Mouse (Mus musculus) kidney, embryonic 14.5 days (tissue): Measurements from ENCODE around the gene Klf2. TPM values are rescaled to one million over a fixed set of nuclear protein-coding genes. Genes with fewer than 3 reads are reported as not detected.

Experiments used
- ATAC-seq: fragments of 200-750 bp; cut with Nextera tagmentation; 2 replicates; pipeline ENCODE4 v1.8.0; 2017; ENCODE audit warnings: moderate number of reproducible peaks, mild to moderate bottlenecking, moderate TSS enrichment, moderate library complexity; ENCODE audit not compliant: low FRiP score, low TSS enrichment
- H3K27ac ChIP-seq: fragments of 300-500 bp; sonication (generic); 2 replicates; pipeline ENCODE4 v1.5.1; 2014; ENCODE audit warnings: low read depth, mild to moderate bottlenecking, low read length, moderate library complexity, mixed read lengths
- H3K27me3 ChIP-seq: fragments of 300-500 bp; sonication (generic); 2 replicates; pipeline ENCODE4 v1.6.1; 2014; ENCODE audit warnings: mild to moderate bottlenecking, low read length; ENCODE audit not compliant: control insufficient read depth, insufficient read depth
- H3K36me3 ChIP-seq: fragments of 300-500 bp; sonication (generic); 2 replicates; pipeline ENCODE4 v1.6.1; 2014; ENCODE audit warnings: low read length, mixed read lengths; ENCODE audit not compliant: control insufficient read depth, insufficient read depth
- H3K4me1 ChIP-seq: fragments of 300-500 bp; sonication (generic); 2 replicates; pipeline ENCODE4 v1.6.1; 2014; ENCODE audit warnings: low read length, mixed read lengths; ENCODE audit not compliant: control insufficient read depth, insufficient read depth
- H3K4me2 ChIP-seq: fragments of 300-500 bp; sonication (generic); replicated peaks from 2 replicates; pipeline ENCODE4 v1.6.1; 2014; ENCODE audit warnings: low read depth, mild to moderate bottlenecking, low read length
- H3K4me3 ChIP-seq: fragments of 300-500 bp; sonication (generic); 2 replicates; pipeline ENCODE4 v1.5.1; 2014; ENCODE audit warnings: mild to moderate bottlenecking, low read length
- H3K9ac ChIP-seq: fragments of 300-500 bp; sonication (generic); 2 replicates; pipeline ENCODE4 v1.6.1; 2014; ENCODE audit warnings: low read depth, mild to moderate bottlenecking, low read length, moderate library complexity
- H3K9me3 ChIP-seq: fragments of 300-500 bp; sonication (generic); 2 replicates; pipeline ENCODE4 v1.6.1; 2016; ENCODE audit warnings: low read length; ENCODE audit not compliant: control insufficient read depth
- WGBS: fragments of 180-500 bp; shearing (Covaris S2); extraction: QIAGEN DNeasy Blood & Tissue Kit; methylation state at CpG from one replicate; pipeline ENCODE4 v1.1.7; 2014; 5-methylcytosine and 5-hydroxymethylcytosine counted together
- polyA plus RNA-seq: library from polyadenylated mRNA; unstranded; fragments of >200 nt; fragmentation: Nextera tagmentation; extraction: Ambion mirVana; gene quantifications from 2 replicates; pipeline ENCODE4 v1.2.1, GENCODE M21; 2014

The Klf2 gene
- polyA plus RNA-seq, 1 experiment from 2014 or later = 12.1 TPM

DNA sequence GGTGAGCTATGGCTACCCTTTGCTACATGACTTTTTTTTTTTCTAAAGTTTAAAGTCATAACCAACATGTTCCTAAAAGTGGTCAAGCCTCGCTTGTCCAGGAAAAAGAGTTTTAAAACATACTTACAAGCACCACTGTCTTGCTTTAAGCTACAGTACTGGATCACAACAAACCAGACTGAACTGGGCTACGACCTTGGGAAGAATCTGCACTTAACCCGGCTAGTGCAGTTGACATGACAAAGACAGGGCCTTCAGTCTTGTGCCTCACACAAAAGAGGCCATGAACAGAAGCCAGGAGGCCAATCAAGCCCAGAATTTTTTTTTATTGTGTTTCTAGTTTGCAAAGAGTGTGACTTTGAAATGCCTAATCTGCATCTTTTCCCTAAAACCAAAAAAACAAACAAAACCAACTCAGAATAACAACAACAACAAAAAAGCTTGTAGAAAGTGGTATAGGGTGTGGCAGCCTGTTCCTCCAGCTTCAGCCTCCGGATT, 15.4 kb downstream of the Klf2 start:
- ATAC-seq = no peak
- no peak overlapping the region for H3K27ac ChIP-seq
- no peaks in the 10 kb centered on the region for H3K9me3 ChIP-seq
- no peak overlapping the region for H3K9ac ChIP-seq
- no peaks in the 10 kb centered on the region for H3K27me3 ChIP-seq
- H3K4me2 ChIP-seq = no peak overlapping the region
- H3K36me3 ChIP-seq = peaks cover 20% of the 10 kb centered on the region; the same call in 1 of the 2 replicates
- no peak overlapping the region for H3K4me3 ChIP-seq
- 77% methylated on average over 4 of the region's 4 CpGs for WGBS
- 0 out of 2 replicates have a peak, but pooled peaks cover 2% of the 10 kb centered on the region for H3K4me1 ChIP-seq

- Histone ChIP-seq H3K36me3 (peaks cover 39% of the 10 kb centered on the region), H3K27ac (no peak overlapping the region), H3K4me2 (no peak overlapping the region), H3K9me3 (no peaks in the 10 kb centered on the region), H3K4me1 (0 out of 2 replicates have a peak, but pooled peaks cover 2% of the 10 kb centered on the region), H3K27me3 (no peaks in the 10 kb centered on the region), H3K9ac (no peak overlapping the region), H3K4me3 (no peak overlapping the region)
- ATAC-seq = no peak
- 72% methylated on average over 2 of the region's 2 CpGs for WGBS
These were observed 17.4 kb downstream of the Klf2 start for GRCm38 (mm10) chr8:72336273-72336672.

DNA sequence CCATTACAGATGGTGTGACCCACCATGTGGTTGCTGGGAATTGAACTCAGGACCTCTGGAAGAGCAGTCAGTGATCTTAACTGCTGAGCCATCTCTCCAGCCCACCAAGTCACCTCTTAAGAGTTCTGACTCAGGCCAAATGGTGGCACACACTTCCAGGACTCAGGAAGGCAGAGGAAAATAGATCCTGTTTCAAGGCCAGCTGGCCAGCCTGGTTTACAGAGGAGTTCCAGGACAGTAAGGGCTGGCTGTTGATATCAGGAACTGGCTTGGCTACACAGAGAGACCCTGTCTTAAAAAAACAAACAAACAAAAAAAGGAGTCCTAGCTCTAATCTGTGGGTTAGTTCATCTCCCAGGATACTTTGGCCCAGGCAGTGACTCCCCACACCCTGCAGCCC, 18.2 kb downstream of the Klf2 start:
- ATAC-seq = no peak
- no peak overlapping the region for H3K4me3 ChIP-seq
- peaks cover 46% of the 10 kb centered on the region for H3K36me3 ChIP-seq
- no peak overlapping the region for H3K27ac ChIP-seq
- H3K9me3 ChIP-seq = no peaks in the 10 kb centered on the region
- 0 out of 2 replicates have a peak, but pooled peaks cover 2% of the 10 kb centered on the region for H3K4me1 ChIP-seq
- no peak overlapping the region for H3K9ac ChIP-seq
- H3K4me2 ChIP-seq = no peak overlapping the region
- no peaks in the 10 kb centered on the region for H3K27me3 ChIP-seq

- Histone ChIP-seq H3K4me1 (no peaks in the 10 kb centered on the region), H3K27me3 (no peaks in the 10 kb centered on the region), H3K9ac (no peak overlapping the region), H3K9me3 (no peaks in the 10 kb centered on the region), H3K36me3 (peaks cover 66% of the 10 kb centered on the region), H3K4me2 (no peak overlapping the region), H3K4me3 (no peak overlapping the region), H3K27ac (no peak overlapping the region)
- 89% methylated on average over 5 of the region's 5 CpGs for WGBS
- no peak for ATAC-seq
These were observed 23.9 kb downstream of the Klf2 start for GRCm38 (mm10) chr8:72342556-72343300.

DNA sequence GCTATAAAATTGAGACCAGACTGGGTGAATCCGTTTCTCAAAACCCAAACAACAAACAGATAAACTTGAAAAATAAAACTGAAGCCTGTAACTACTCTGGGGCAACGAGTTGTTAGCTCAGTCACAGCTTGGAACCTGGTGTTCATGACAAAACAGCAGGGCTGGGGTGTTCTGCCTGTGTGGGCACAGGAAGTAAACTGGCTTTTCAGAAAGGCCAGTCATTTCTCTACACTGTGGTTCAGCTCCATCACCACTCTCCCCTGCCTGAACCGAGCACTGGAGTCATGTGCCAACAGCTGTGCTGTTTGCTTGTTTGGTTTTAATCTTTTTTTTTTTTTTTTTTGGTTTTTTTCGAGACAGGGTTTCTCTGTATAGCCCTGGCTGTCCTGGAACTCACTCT, 24.9 kb downstream of the Klf2 start:
- H3K27ac ChIP-seq = no peak overlapping the region
- H3K9me3 ChIP-seq = no peaks in the 10 kb centered on the region
- H3K27me3 ChIP-seq = no peaks in the 10 kb centered on the region
- H3K9ac ChIP-seq = no peak overlapping the region
- peaks cover 60% of the 10 kb centered on the region for H3K36me3 ChIP-seq
- H3K4me3 ChIP-seq = no peak overlapping the region
- H3K4me1 ChIP-seq = no peaks in the 10 kb centered on the region
- WGBS = 81% methylated on average over 4 of the region's 4 CpGs
- no peak for ATAC-seq
- no peak overlapping the region for H3K4me2 ChIP-seq

GRCm38 (mm10) chr8:72347553-72347952, 28.7 kb downstream of the Klf2 start:
- H3K9me3 ChIP-seq = no peaks in the 10 kb centered on the region
- WGBS = 92% methylated on average over 1 of the region's 1 CpGs
- no peak overlapping the region for H3K27ac ChIP-seq
- H3K4me2 ChIP-seq = no peak overlapping the region
- H3K4me3 ChIP-seq = no peak overlapping the region
- no peak overlapping the region for H3K9ac ChIP-seq
- ATAC-seq = no peak
- peaks cover 26% of the 10 kb centered on the region for H3K36me3 ChIP-seq
- H3K27me3 ChIP-seq = no peaks in the 10 kb centered on the region
- H3K4me1 ChIP-seq = no peaks in the 10 kb centered on the region

GRCm38 (mm10) chr8:72348114-72348513, 29.3 kb downstream of the Klf2 start:
- Histone ChIP-seq H3K4me1 (no peaks in the 10 kb centered on the region), H3K9ac (no peak overlapping the region), H3K4me2 (no peak overlapping the region), H3K4me3 (no peak overlapping the region), H3K9me3 (no peaks in the 10 kb centered on the region), H3K27me3 (no peaks in the 10 kb centered on the region), H3K27ac (no peak overlapping the region), H3K36me3 (peaks cover 25% of the 10 kb centered on the region)
- WGBS = 98% methylated on average over 2 of the region's 2 CpGs
- ATAC-seq = no peak

DNA sequence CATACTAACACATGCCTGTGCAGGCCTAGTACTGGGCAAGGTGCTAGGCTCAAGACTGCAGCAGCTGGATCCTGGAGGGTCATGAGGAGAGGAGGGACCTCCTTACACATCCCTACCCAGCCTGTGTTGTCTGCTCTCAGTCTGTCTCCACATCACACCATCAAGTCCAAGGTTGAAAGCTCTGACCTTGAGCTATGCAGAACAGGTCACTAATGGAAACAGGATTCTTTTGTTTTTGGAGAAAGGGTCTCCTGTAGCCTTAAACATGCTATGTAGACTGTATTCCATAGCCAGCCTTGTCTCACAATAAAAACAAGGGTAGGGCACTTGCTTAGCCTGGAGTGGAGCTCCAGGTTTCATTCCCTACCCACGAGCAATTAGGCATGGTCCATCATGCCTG, 30.1 kb downstream of the Klf2 start:
- ATAC-seq = no peak
- H3K36me3 ChIP-seq = peaks cover 22% of the 10 kb centered on the region
- no peaks in the 10 kb centered on the region for H3K27me3 ChIP-seq
- H3K9ac ChIP-seq = no peak overlapping the region
- no peak overlapping the region for H3K27ac ChIP-seq
- no peaks in the 10 kb centered on the region for H3K9me3 ChIP-seq
- no peak overlapping the region for H3K4me3 ChIP-seq
- no peak overlapping the region for H3K4me2 ChIP-seq
- no peaks in the 10 kb centered on the region for H3K4me1 ChIP-seq
- 94% methylated on average over 1 of the region's 1 CpGs for WGBS

DNA sequence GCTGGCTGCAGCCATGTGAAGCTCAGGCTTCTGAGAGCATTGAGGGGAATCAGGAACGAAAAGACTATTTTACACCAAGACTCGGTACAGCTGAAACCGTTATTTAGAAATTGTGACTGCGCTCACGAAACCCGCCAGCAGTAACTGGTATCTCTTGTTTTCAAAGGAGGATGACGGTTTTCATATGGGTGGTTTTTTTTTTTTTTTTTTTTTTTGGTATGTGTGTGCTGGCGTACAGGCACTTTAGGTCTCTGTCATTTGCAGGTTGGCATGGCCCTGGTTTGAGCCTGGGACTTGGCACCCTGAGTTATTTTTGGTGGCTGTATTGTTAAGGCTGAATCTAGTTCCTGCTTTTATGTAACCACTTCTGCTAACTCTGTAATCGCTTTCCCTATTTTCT, 31.0 kb downstream of the Klf2 start:
- H3K9me3 ChIP-seq = no peaks in the 10 kb centered on the region
- 91% methylated on average over 9 of the region's 9 CpGs for WGBS
- no peaks in the 10 kb centered on the region for H3K27me3 ChIP-seq
- peaks cover 17% of the 10 kb centered on the region for H3K36me3 ChIP-seq
- H3K9ac ChIP-seq = no peak overlapping the region
- no peaks in the 10 kb centered on the region for H3K4me1 ChIP-seq
- no peak for ATAC-seq
- H3K4me3 ChIP-seq = no peak overlapping the region
- H3K4me2 ChIP-seq = no peak overlapping the region
- no peak overlapping the region for H3K27ac ChIP-seq
